Mouse (Mus musculus) forebrain, embryonic 15.5 days (tissue): Measurements from ENCODE around the gene Hnrnpul1. TPM values are rescaled to one million over a fixed set of nuclear protein-coding genes. Genes with fewer than 3 reads are reported as not detected.
A peak's percentile ranks its signal among the peaks of the same experiment; 100 is the strongest.

Source experiments
- ATAC-seq: fragments of 200-750 bp; cut with Nextera tagmentation; replicated peaks from 2 replicates; pipeline ENCODE4 v1.8.0; 2017; ENCODE audit warnings: mild to moderate bottlenecking, moderate TSS enrichment, moderate library complexity
- H3K27ac ChIP-seq: fragments of 300-500 bp; sonication (generic); replicated peaks from 2 replicates; pipeline ENCODE4 v1.5.1; 2015; ENCODE audit warnings: mild to moderate bottlenecking, inconsistent platforms
- H3K27me3 ChIP-seq: fragments of 300-500 bp; sonication (generic); 2 replicates; pipeline ENCODE4 v1.6.1; 2015; ENCODE audit warnings: inconsistent platforms
- H3K36me3 ChIP-seq: fragments of 300-500 bp; sonication (generic); 2 replicates; pipeline ENCODE4 v1.6.1; 2015; ENCODE audit warnings: mild to moderate bottlenecking, inconsistent platforms
- H3K4me1 ChIP-seq: fragments of 300-500 bp; sonication (generic); 2 replicates; pipeline ENCODE4 v1.6.1; 2015; ENCODE audit warnings: inconsistent platforms
- H3K4me2 ChIP-seq: fragments of 300-500 bp; sonication (generic); replicated peaks from 2 replicates; pipeline ENCODE4 v1.6.1; 2015; ENCODE audit warnings: mild to moderate bottlenecking, inconsistent platforms
- H3K4me3 ChIP-seq: fragments of 300-500 bp; sonication (generic); 2 replicates; pipeline ENCODE4 v1.5.1; 2015; ENCODE audit warnings: mild to moderate bottlenecking, inconsistent platforms
- H3K9ac ChIP-seq: fragments of 300-500 bp; sonication (generic); replicated peaks from 2 replicates; pipeline ENCODE4 v1.6.1; 2015; ENCODE audit warnings: mild to moderate bottlenecking, inconsistent platforms
- H3K9me3 ChIP-seq: fragments of 300-500 bp; sonication (generic); 2 replicates; pipeline ENCODE4 v1.6.1; 2016; ENCODE audit warnings: inconsistent platforms
- WGBS: fragments of 180-500 bp; shearing (Covaris S2); methylation state at CpG from one replicate; pipeline ENCODE4 v1.1.7; 2015; ENCODE audit warnings: mixed read lengths; 5-methylcytosine and 5-hydroxymethylcytosine counted together
- polyA plus RNA-seq: library from polyadenylated mRNA; unstranded; fragments of >200 nt; fragmentation: Nextera tagmentation; extraction: Ambion mirVana; gene quantifications from 2 replicates; pipeline ENCODE4 v1.2.1, GENCODE M21; 2015

Hnrnpul1 gene
- polyA plus RNA-seq, 1 experiment from 2014 or later = 51.8 TPM

- no peaks in the 10 kb centered on the region for H3K36me3 ChIP-seq
- H3K9ac ChIP-seq = no peak overlapping the region
- no peak overlapping the region for H3K4me2 ChIP-seq
- H3K4me1 ChIP-seq = peaks cover 5% of the 10 kb centered on the region
- no peaks in the 10 kb centered on the region for H3K9me3 ChIP-seq
- no peak for ATAC-seq
- no peak overlapping the region for H3K27ac ChIP-seq
- 77% methylated on average over 5 of the region's 5 CpGs for WGBS
- H3K27me3 ChIP-seq = no peaks in the 10 kb centered on the region
- no peak overlapping the region for H3K4me3 ChIP-seq
These were observed 9.7 kb upstream of the Hnrnpul1 start for GRCm38 (mm10) chr7:25764221-25764620.

DNA sequence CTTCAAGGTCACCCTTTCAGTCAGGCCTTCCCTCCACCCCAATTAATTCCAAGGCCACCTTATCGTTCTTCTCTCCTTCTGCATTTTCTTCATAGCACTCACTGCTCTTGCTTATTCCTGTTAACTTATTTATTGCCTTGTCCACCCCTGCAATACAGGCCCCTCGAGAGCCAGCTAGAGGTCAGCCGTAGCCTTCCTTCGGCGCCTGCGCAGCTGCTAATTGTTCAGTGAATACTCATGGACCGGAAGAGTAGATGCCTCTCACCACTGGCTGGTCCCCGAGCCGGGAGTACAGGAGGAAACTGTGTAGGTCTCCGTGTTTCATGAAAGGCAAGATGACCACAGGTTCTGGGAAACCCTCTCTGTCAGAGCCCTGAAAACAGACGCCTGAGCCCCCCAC lies 9.1 kb upstream of the Hnrnpul1 start:
- Histone ChIP-seq H3K27me3 (no peaks in the 10 kb centered on the region), H3K9ac (no peak overlapping the region), H3K36me3 (no peaks in the 10 kb centered on the region), H3K4me1 (peaks cover 5% of the 10 kb centered on the region), H3K9me3 (no peaks in the 10 kb centered on the region), H3K27ac (no peak overlapping the region), H3K4me3 (no peak overlapping the region), H3K4me2 (no peak overlapping the region)
- 84% methylated on average over 11 of the region's 11 CpGs for WGBS
- no peak for ATAC-seq

- 46% methylated on average over 10 of the region's 10 CpGs for whole genome bisulfite sequencing
- no peak for ATAC-seq
- H3K27me3 ChIP-seq = no peaks in the 10 kb centered on the region
- H3K9ac ChIP-seq = 0 out of 2 replicates have a peak overlapping the region, but pooled peaks have one; percentile 13
- no peak overlapping the region for H3K27ac ChIP-seq
- H3K4me3 ChIP-seq = no peak overlapping the region
- no peaks in the 10 kb centered on the region for H3K9me3 ChIP-seq
- H3K4me1 ChIP-seq = peaks cover 5% of the 10 kb centered on the region
- H3K36me3 ChIP-seq = no peaks in the 10 kb centered on the region
- H3K4me2 ChIP-seq = no peak overlapping the region
These were observed 6.8 kb upstream of the Hnrnpul1 start for GRCm38 (mm10) chr7:25761354-25761753.

GRCm38 (mm10) chr7:25756011-25756410 lies 1.5 kb upstream of the Hnrnpul1 start:
- WGBS = 0% methylated on average over 18 of the region's 18 CpGs
- peak overlapping the region; percentile 93 for H3K4me2 ChIP-seq

DNA sequence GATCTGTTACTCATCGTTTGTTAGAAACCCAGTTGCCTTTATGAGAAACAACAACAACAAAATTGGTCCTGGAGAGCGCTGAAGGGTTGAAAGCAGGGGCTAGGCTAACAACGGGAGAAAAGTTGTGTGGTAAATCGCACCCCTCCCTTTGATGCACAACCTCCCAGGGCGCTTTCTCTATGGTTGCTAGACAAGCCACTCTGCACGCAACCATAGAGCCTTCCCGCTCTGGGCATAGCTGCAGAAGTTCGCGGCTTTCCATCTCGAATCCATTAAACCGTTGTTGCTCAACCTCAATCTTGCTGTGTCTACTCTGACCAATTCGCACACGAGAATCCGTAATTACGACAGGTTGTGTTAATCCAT lies 894 bp upstream of the Hnrnpul1 start:
- peak overlapping the region; percentile 85 for H3K4me3 ChIP-seq
- peaks cover 11% of the 10 kb centered on the region for H3K36me3 ChIP-seq
- peak overlapping the region; percentile 98 for H3K27ac ChIP-seq
- ATAC-seq = peak; percentile 58
- peaks cover 24% of the 10 kb centered on the region for H3K4me1 ChIP-seq
- peak overlapping the region; percentile 93 for H3K4me2 ChIP-seq
- WGBS = 0% methylated on average over 15 of the region's 15 CpGs
- H3K27me3 ChIP-seq = no peaks in the 10 kb centered on the region
- peak overlapping the region; percentile 49 for H3K9ac ChIP-seq
- H3K9me3 ChIP-seq = no peaks in the 10 kb centered on the region

More at GRCm38 (mm10) chr7:25756011-25756410, 1.5 kb upstream of the Hnrnpul1 start:
- Histone ChIP-seq H3K27ac (peak overlapping the region; percentile 98), H3K4me1 (peaks cover 24% of the 10 kb centered on the region), H3K4me3 (peak overlapping the region; percentile 85), H3K9me3 (no peaks in the 10 kb centered on the region), H3K9ac (peak overlapping the region; percentile 49), H3K36me3 (peaks cover 5% of the 10 kb centered on the region; the same call in 1 of the 2 replicates), H3K27me3 (no peaks in the 10 kb centered on the region)
- ATAC-seq = peak; percentile 26; the same call in 1 of the 2 replicates

GRCm38 (mm10) chr7:25754439-25754737 lies 169 bp downstream of the Hnrnpul1 start:
- no peak for ATAC-seq
- Histone ChIP-seq H3K27me3 (no peaks in the 10 kb centered on the region), H3K27ac (peak overlapping the region; percentile 98), H3K9ac (peak overlapping the region; percentile 94), H3K36me3 (peaks cover 19% of the 10 kb centered on the region), H3K4me3 (peak overlapping the region; percentile 85), H3K4me2 (peak overlapping the region; percentile 92), H3K9me3 (no peaks in the 10 kb centered on the region), H3K4me1 (peaks cover 24% of the 10 kb centered on the region)
- 1% methylated on average over 30 of the region's 30 CpGs for WGBS

DNA sequence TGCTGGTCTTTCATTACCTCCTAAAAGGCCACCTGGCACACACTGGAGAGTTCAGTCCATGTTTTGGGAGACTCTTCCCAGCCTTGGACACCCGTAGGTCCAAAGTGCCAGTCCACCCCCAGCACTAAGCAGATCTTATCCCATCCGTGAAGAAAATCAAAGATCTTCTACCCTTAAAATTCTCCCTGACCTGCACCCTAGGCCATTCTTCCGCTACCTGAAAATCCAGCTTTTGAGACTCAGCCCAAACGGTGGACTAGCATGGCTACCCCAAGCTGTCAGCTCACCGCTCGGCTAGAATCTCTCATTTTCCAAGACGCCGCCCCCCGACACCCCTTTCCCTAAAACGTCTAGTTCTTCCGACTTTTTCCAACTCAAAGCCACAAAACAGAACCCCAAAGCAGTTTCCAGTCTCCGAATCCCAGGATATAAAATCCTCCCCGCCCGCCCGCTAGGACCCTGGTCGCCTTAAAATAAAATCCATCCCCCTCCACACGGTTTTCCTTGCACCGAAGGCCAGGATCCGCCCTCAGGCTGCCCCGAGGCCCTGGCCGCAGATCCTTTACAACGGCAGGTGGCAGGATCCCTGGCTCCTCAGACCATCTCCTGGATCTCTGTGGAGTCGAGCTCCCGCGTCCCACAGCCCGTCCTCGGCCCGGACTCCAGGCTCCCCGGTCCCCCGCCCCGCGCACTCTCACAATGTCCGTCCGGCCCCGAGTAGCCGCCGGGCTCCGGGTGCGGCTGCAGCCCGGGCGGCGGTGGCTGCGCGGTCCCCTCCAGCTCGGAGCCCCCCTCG lies 716 bp downstream of the Hnrnpul1 start:
- Histone ChIP-seq H3K9me3 (no peaks in the 10 kb centered on the region), H3K4me1 (peaks cover 24% of the 10 kb centered on the region), H3K4me3 (peak overlapping the region; percentile 85), H3K9ac (peak overlapping the region; percentile 94), H3K27ac (peak overlapping the region; percentile 98), H3K36me3 (peaks cover 25% of the 10 kb centered on the region), H3K27me3 (no peaks in the 10 kb centered on the region), H3K4me2 (peak overlapping the region; percentile 92)
- 1% methylated on average over 46 of the region's 46 CpGs for WGBS
- no peak; the same call in 1 of the 2 replicates for ATAC-seq

- H3K36me3 ChIP-seq = peaks cover 32% of the 10 kb centered on the region
- H3K27me3 ChIP-seq = no peaks in the 10 kb centered on the region
- no peak for ATAC-seq
- no peak overlapping the region for H3K27ac ChIP-seq
- H3K9ac ChIP-seq = peak overlapping the region; percentile 94
- peaks cover 24% of the 10 kb centered on the region for H3K4me1 ChIP-seq
- H3K4me2 ChIP-seq = peak overlapping the region; percentile 92
- H3K9me3 ChIP-seq = no peaks in the 10 kb centered on the region
- H3K4me3 ChIP-seq = peak overlapping the region; percentile 85
These were observed 1.5 kb downstream of the Hnrnpul1 start for GRCm38 (mm10) chr7:25753076-25753475.

GRCm38 (mm10) chr7:25746844-25747243 lies 7.7 kb downstream of the Hnrnpul1 start:
- Histone ChIP-seq H3K4me3 (no peak overlapping the region), H3K36me3 (peaks cover 94% of the 10 kb centered on the region), H3K9me3 (no peaks in the 10 kb centered on the region), H3K4me1 (peaks cover 2% of the 10 kb centered on the region), H3K27me3 (no peaks in the 10 kb centered on the region), H3K9ac (no peak overlapping the region), H3K4me2 (no peak overlapping the region), H3K27ac (no peak overlapping the region)
- ATAC-seq = no peak
- 86% methylated on average over 3 of the region's 3 CpGs for WGBS

GRCm38 (mm10) chr7:25738277-25738676 lies 16.3 kb downstream of the Hnrnpul1 start:
- H3K36me3 ChIP-seq = peaks cover 98% of the 10 kb centered on the region
- H3K9me3 ChIP-seq = no peaks in the 10 kb centered on the region
- no peaks in the 10 kb centered on the region for H3K4me1 ChIP-seq
- no peak overlapping the region for H3K4me3 ChIP-seq
- H3K27me3 ChIP-seq = no peaks in the 10 kb centered on the region
- no peak overlapping the region for H3K9ac ChIP-seq
- no peak overlapping the region for H3K27ac ChIP-seq
- no peak overlapping the region for H3K4me2 ChIP-seq
- ATAC-seq = no peak
- 95% methylated on average over 3 of the region's 3 CpGs for WGBS

- Histone ChIP-seq H3K27ac (no peak overlapping the region), H3K27me3 (no peaks in the 10 kb centered on the region), H3K4me2 (no peak overlapping the region), H3K9ac (no peak overlapping the region), H3K4me1 (no peaks in the 10 kb centered on the region), H3K4me3 (no peak overlapping the region), H3K9me3 (no peaks in the 10 kb centered on the region), H3K36me3 (peaks cover 98% of the 10 kb centered on the region)
- ATAC-seq = no peak
- 94% methylated on average over 2 of the region's 2 CpGs for WGBS
These were observed 17.6 kb downstream of the Hnrnpul1 start for GRCm38 (mm10) chr7:25736920-25737319.

- Histone ChIP-seq H3K9ac (no peak overlapping the region), H3K36me3 (peaks cover 96% of the 10 kb centered on the region), H3K27ac (no peak overlapping the region), H3K4me3 (no peak overlapping the region), H3K27me3 (no peaks in the 10 kb centered on the region), H3K4me1 (no peaks in the 10 kb centered on the region), H3K9me3 (no peaks in the 10 kb centered on the region), H3K4me2 (no peak overlapping the region)
- no peak for ATAC-seq
- 78% methylated on average over 4 of the region's 4 CpGs for WGBS
These were observed 19.6 kb downstream of the Hnrnpul1 start for GRCm38 (mm10) chr7:25734991-25735390.
